Mouse (Mus musculus) forebrain, embryonic 16.5 days (tissue): ENCODE measurements around the gene Fgf4. TPM values are rescaled to one million over a fixed set of nuclear protein-coding genes. Genes with fewer than 3 reads are reported as not detected.

Experiments
- ATAC-seq: fragments of 200-750 bp; cut with Nextera tagmentation; 2 replicates; pipeline ENCODE4 v1.8.0; 2017; ENCODE audit warnings: mild to moderate bottlenecking, moderate library complexity
- H3K27ac ChIP-seq: fragments of 300-500 bp; sonication (generic); 2 replicates; pipeline ENCODE4 v1.5.1; 2014; ENCODE audit warnings: low read length, control low read depth
- H3K27me3 ChIP-seq: fragments of 300-500 bp; sonication (generic); replicated peaks from 2 replicates; pipeline ENCODE4 v1.6.1; 2014; ENCODE audit warnings: low read length; ENCODE audit not compliant: control insufficient read depth, insufficient read depth
- H3K36me3 ChIP-seq: fragments of 300-500 bp; sonication (generic); 2 replicates; pipeline ENCODE4 v1.6.1; 2014; ENCODE audit not compliant: control insufficient read depth, insufficient read depth
- H3K4me1 ChIP-seq: fragments of 300-500 bp; sonication (generic); replicated peaks from 2 replicates; pipeline ENCODE4 v1.6.1; 2014; ENCODE audit warnings: low read length; ENCODE audit not compliant: control insufficient read depth, insufficient read depth
- H3K4me2 ChIP-seq: fragments of 300-500 bp; sonication (generic); 2 replicates; pipeline ENCODE4 v1.6.1; 2014; ENCODE audit warnings: mild to moderate bottlenecking, low read length, control low read depth
- H3K4me3 ChIP-seq: fragments of 300-500 bp; sonication (generic); replicated peaks from 2 replicates; pipeline ENCODE4 v1.5.1; 2014; ENCODE audit warnings: mild to moderate bottlenecking, low read length, control low read depth
- H3K9ac ChIP-seq: fragments of 300-500 bp; sonication (generic); replicated peaks from 2 replicates; pipeline ENCODE4 v1.6.1; 2014; ENCODE audit warnings: low read depth, low read length, control low read depth
- H3K9me3 ChIP-seq: fragments of 300-500 bp; sonication (generic); 2 replicates; pipeline ENCODE4 v1.6.1; 2016; ENCODE audit warnings: low read length; ENCODE audit not compliant: control insufficient read depth
- WGBS: fragments of 180-500 bp; shearing (Covaris S2); extraction: QIAGEN DNeasy Blood & Tissue Kit; methylation state at CpG from one replicate; pipeline ENCODE4 v1.1.7; 2014; 5-methylcytosine and 5-hydroxymethylcytosine counted together
- polyA plus RNA-seq: library from polyadenylated mRNA; unstranded; fragments of >200 nt; fragmentation: Nextera tagmentation; extraction: Ambion mirVana; gene quantifications from 2 replicates; pipeline ENCODE4 v1.2.1, GENCODE M21; 2015

Gene Fgf4
- polyA plus RNA-seq, 1 experiment from 2014 or later = not detected

GRCm38 (mm10) chr7:144862126-144862525 lies 15.0 kb downstream of the Fgf4 start:
- no peaks in the 10 kb centered on the region for H3K36me3 ChIP-seq
- H3K27me3 ChIP-seq = peaks cover 62% of the 10 kb centered on the region
- WGBS = under 1% methylated on average over 15 of the region's 15 CpGs
- H3K9me3 ChIP-seq = no peaks in the 10 kb centered on the region
- H3K9ac ChIP-seq = no peak overlapping the region
- no peak for ATAC-seq
- peaks cover 12% of the 10 kb centered on the region for H3K4me1 ChIP-seq
- no peak overlapping the region for H3K4me3 ChIP-seq
- no peak overlapping the region for H3K4me2 ChIP-seq
- no peak overlapping the region for H3K27ac ChIP-seq

GRCm38 (mm10) chr7:144862712-144863111 lies 15.5 kb downstream of the Fgf4 start:
- Histone ChIP-seq H3K4me1 (peaks cover 12% of the 10 kb centered on the region), H3K9me3 (no peaks in the 10 kb centered on the region), H3K9ac (no peak overlapping the region), H3K27ac (no peak overlapping the region), H3K27me3 (peaks cover 62% of the 10 kb centered on the region), H3K4me3 (no peak overlapping the region), H3K36me3 (no peaks in the 10 kb centered on the region), H3K4me2 (no peak overlapping the region)
- ATAC-seq = no peak
- WGBS = 3% methylated on average over 18 of the region's 18 CpGs

- no peaks in the 10 kb centered on the region for H3K36me3 ChIP-seq
- no peak for ATAC-seq
- no peak overlapping the region for H3K27ac ChIP-seq
- H3K4me2 ChIP-seq = no peak overlapping the region
- H3K27me3 ChIP-seq = peaks cover 62% of the 10 kb centered on the region
- no peaks in the 10 kb centered on the region for H3K9me3 ChIP-seq
- WGBS = 3% methylated on average over 11 of the region's 11 CpGs
- no peak overlapping the region for H3K4me3 ChIP-seq
- H3K9ac ChIP-seq = no peak overlapping the region
- H3K4me1 ChIP-seq = peaks cover 12% of the 10 kb centered on the region
These were observed 16.0 kb downstream of the Fgf4 start for GRCm38 (mm10) chr7:144863196-144863595.

GRCm38 (mm10) chr7:144864160-144864670 lies 17.0 kb downstream of the Fgf4 start:
- no peak for ATAC-seq
- Histone ChIP-seq H3K36me3 (no peaks in the 10 kb centered on the region), H3K4me1 (peaks cover 12% of the 10 kb centered on the region), H3K9ac (no peak overlapping the region), H3K4me3 (no peak overlapping the region), H3K27me3 (peaks cover 62% of the 10 kb centered on the region), H3K9me3 (no peaks in the 10 kb centered on the region), H3K27ac (no peak overlapping the region), H3K4me2 (no peak overlapping the region)
- WGBS = 39% methylated on average over 3 of the region's 3 CpGs

GRCm38 (mm10) chr7:144867161-144867560 lies 20.0 kb downstream of the Fgf4 start:
- ATAC-seq = no peak
- Histone ChIP-seq H3K27me3 (peaks cover 33% of the 10 kb centered on the region), H3K4me2 (no peak overlapping the region), H3K9ac (no peak overlapping the region), H3K9me3 (no peaks in the 10 kb centered on the region), H3K4me3 (no peak overlapping the region), H3K4me1 (no peaks in the 10 kb centered on the region), H3K36me3 (no peaks in the 10 kb centered on the region), H3K27ac (no peak overlapping the region)
- 72% methylated on average over 4 of the region's 4 CpGs for WGBS

GRCm38 (mm10) chr7:144867602-144868001 lies 20.4 kb downstream of the Fgf4 start:
- WGBS = 80% methylated on average over 8 of the region's 8 CpGs
- Histone ChIP-seq H3K27ac (no peak overlapping the region), H3K36me3 (no peaks in the 10 kb centered on the region), H3K4me2 (no peak overlapping the region), H3K4me3 (no peak overlapping the region), H3K4me1 (no peaks in the 10 kb centered on the region), H3K9ac (no peak overlapping the region), H3K27me3 (peaks cover 30% of the 10 kb centered on the region), H3K9me3 (no peaks in the 10 kb centered on the region)
- no peak for ATAC-seq

GRCm38 (mm10) chr7:144872420-144872819 lies 25.3 kb downstream of the Fgf4 start:
- no peak for ATAC-seq
- H3K9me3 ChIP-seq = no peaks in the 10 kb centered on the region
- no peak overlapping the region for H3K27ac ChIP-seq
- H3K4me3 ChIP-seq = no peak overlapping the region
- H3K4me1 ChIP-seq = peaks cover 5% of the 10 kb centered on the region
- no peaks in the 10 kb centered on the region for H3K36me3 ChIP-seq
- no peak overlapping the region for H3K9ac ChIP-seq
- no peaks in the 10 kb centered on the region for H3K27me3 ChIP-seq
- no peak overlapping the region for H3K4me2 ChIP-seq
- 72% methylated on average over 4 of the region's 4 CpGs for WGBS

DNA sequence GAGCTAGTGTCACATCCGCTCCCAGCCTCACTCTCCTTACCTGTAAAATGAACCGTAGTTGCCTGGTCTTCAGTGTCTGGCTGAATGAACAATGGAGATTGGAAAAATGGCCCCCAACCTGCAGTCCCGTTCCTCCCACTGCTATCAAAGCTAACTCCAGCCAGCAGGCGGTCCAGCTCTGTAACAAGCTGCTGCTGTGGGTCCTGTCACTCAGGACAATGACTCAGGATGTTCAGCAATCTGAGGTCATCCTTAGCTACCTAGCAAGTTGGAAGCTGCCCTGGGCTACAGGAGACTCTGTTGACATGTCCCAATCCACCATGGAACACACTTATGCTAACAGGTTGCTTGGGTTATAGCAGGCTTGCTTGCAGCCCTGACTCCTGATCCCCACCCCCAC lies 26.0 kb downstream of the Fgf4 start:
- Histone ChIP-seq H3K27ac (no peak overlapping the region), H3K36me3 (no peaks in the 10 kb centered on the region), H3K9ac (no peak overlapping the region), H3K4me2 (no peak overlapping the region), H3K4me3 (no peak overlapping the region), H3K9me3 (no peaks in the 10 kb centered on the region), H3K4me1 (peaks cover 5% of the 10 kb centered on the region), H3K27me3 (no peaks in the 10 kb centered on the region)
- WGBS = 66% methylated on average over 4 of the region's 4 CpGs
- ATAC-seq = no peak

DNA sequence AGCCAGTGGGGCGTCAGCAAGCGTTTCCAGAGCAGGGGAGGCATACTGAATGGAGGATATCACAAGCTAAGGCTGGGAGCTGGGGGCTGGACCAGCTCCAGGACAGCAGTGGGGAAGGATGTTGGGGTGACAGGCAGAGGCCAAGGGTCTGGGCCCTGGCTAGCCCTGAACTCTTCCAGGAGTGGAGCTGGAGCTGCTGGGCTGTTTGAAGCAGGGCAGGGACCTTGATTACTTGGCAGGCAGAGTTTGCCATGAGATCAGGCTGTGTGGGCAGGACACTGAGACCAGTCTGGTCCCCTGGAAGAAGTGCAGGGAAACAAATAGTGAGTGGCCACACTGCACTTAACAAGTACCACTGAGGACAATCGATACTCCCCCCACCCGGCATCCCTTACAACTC lies 27.1 kb downstream of the Fgf4 start:
- ATAC-seq = no peak
- 68% methylated on average over 4 of the region's 4 CpGs for WGBS

GRCm38 (mm10) chr7:144878401-144878800 lies 31.2 kb downstream of the Fgf4 start:
- Histone ChIP-seq H3K4me2 (no peak overlapping the region), H3K4me1 (peaks cover 5% of the 10 kb centered on the region), H3K9me3 (no peaks in the 10 kb centered on the region), H3K9ac (no peak overlapping the region), H3K27me3 (no peaks in the 10 kb centered on the region), H3K36me3 (no peaks in the 10 kb centered on the region), H3K4me3 (no peak overlapping the region), H3K27ac (no peak overlapping the region)
- no peak for ATAC-seq
- 97% methylated on average over 1 of the region's 1 CpGs for WGBS

More for the DNA sequence above, 27.1 kb downstream of the Fgf4 start:
- Histone ChIP-seq H3K4me3 (no peak overlapping the region), H3K4me2 (no peak overlapping the region), H3K36me3 (no peaks in the 10 kb centered on the region), H3K27me3 (no peaks in the 10 kb centered on the region), H3K4me1 (peaks cover 5% of the 10 kb centered on the region), H3K9ac (no peak overlapping the region), H3K27ac (no peak overlapping the region), H3K9me3 (no peaks in the 10 kb centered on the region)
